Mouse (Mus musculus): ENCODE measurements around the gene Gm2832.
"Not testable (repeated sequence)": the region's sequence is repeated elsewhere in the genome, so short reads cannot be mapped to it uniquely, and the experiment has no call there.

Gm2832 gene

GRCm38 (mm10) chr14:41278505-41278904 lies at the start of gene Gm2832:
Gene Gm2832 (plus strand): TSS chr14:41278805.
- DNase-seq: not testable (repeated sequence)

- peak; percentile 85 for DNase-seq
Measured at GRCm38 (mm10) chr14:41263296-41263695, 15.3 kb upstream of the Gm2832 start.

- peak; percentile 38 to 46 for DNase-seq
Measured at GRCm38 (mm10) chr14:41263853-41264755, 14.5 kb upstream of the Gm2832 start.

GRCm38 (mm10) chr14:41264756-41265566 lies 13.6 kb upstream of the Gm2832 start:
- peak; percentile 80 to 84 for DNase-seq

- not testable (repeated sequence) for DNase-seq
Measured at GRCm38 (mm10) chr14:41285965-41286364, 7.4 kb downstream of the Gm2832 start.
